Mouse (Mus musculus): ENCODE measurements around the gene Ric8b.

Gene Ric8b

DNA sequence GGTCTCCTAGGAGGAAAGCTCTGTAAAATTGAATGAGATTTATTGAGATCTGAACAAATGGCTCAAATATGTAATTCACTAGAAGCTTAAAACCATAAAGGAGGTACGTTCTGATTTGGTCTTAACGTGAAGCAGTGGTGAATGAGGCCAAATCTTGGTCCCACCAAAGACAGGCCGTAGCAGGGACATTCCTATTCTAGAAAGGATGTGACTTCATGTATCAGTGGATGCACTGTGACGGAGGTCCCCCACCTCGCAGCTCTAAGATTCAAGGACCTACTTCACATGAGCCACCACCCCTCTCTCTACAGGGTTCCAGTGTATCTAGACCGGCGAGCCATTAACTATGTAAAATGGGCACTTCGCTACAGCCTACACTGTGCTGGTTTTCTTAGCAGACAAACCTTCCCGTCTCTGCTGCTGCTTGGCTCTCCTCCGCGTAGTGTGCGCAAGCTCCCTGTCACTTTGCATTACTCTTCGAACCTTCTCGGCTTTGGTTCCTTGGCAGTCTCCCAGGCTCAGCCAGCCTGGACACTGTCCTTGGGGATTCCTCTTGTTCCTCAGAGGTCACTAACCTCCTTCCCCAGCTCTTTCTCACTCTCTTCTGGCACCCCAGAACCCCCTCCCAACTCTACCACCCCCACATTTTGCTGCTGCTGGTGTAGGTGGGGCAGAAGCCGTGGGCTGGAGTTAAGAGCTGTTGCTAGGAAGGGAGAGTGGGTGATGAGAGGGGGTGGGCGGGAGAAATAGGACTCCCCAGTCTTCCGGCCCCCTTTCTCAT is 8.2 kb upstream of the Ric8b start:
- DNase-seq (ENCODE audit: low spot score) = no peak

DNA sequence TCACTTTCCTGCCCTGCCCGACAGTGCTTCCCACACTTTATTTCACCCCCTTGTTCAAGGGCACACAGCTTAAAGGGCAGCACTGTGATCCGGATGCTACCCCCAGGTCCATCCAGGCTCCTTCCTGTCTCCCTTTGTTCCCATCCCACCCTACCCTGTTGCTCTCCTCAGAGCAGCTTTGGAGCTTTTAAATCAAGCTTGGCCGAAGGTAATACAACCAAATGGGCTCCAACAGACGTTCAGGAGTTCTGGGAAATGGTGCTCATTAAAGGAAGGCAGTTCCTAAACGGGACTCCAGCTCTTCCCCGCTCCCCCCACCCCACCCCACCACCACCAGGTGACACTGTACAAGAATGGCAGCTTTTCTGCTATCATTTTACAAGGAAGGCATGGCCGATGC is 7.2 kb upstream of the Ric8b start:
- DNase-seq (ENCODE audit: low spot score) = no peak

DNA sequence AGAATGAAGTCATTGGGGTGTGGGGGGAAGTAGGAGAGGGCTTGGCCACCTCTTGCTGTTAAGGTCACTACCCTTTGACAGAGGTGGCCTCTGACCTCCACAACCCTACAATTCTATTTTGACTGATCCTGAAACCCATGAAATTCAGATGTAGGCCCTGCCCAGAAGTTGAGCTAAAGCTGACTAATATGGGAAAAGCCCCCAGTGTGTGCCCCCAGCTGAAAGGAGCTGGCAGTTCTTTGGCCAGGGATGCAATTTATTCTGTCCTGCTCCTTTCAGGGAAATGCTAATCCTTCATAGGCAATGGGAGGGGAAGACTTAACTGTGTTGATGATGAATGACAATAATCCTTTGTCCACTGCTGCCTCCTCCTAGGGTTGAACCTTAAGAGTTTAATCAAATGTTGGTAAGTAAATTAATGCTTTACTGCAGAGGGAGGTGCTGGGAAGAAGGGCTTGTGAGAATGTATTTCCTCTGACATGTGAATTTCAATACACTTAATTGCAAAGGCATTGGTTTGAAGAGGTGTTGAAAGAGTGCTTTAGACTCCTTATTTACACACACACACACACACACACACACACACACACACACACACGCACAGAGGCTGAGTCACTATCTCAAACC is 6.5 kb upstream of the Ric8b start:
- no peak for DNase-seq (ENCODE audit: low spot score)

DNA sequence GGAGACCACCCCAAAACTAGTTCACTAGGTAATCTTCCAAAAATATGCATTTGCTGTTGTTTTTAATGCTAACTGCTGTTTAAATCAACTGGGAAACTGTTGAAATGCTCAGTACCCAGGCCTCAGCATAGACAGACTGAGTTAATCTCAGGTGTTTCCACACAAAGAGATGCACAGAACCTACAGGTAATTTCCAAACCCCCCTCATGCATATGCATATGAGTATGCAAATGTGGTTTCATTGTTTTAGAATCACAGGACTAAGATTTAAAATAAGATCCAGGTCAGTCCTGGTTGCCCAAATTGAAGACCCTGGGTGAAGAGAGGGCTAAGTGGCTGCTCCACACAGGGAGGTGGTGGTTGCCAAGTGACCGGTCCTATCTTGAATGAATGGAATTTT is 4.3 kb upstream of the Ric8b start:
- DNase-seq (ENCODE audit: low spot score) = no peak

DNA sequence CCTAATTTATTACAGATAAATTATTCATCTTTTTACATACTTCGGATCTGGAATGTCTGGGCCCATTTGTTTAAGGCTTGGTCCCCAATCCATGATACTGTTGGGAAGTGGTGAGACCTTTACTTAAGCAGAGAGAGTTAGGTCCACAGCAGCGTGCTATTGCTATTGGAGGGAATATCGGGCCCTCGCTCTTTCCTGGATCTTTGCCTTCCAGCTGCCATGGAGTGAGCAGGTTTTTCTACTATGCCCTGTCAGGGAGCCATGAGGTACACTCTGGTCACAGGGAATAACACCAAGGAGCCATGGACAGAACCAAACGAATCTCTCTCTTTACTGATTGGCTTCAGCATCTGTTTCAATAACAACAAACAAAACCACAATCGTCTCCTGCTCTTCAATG is 1.9 kb upstream of the Ric8b start:
- no peak for DNase-seq (ENCODE audit: low spot score)

DNA sequence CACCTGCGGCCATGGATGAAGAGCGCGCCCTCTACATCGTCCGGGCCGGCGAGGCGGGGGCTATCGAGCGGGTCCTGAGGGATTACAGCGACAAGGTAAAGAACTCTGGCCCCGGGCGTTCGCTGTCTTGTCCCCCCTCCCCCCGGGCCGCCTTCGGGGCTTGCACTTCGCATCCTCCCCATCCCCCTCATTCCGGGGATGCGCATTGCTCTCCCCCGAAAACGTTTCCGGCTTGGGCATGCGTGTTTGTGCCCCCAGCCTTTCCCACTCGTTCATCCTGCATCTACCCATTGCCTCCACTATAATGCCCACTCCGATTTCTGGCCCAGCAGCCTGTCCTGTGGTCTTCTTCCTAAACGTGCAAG is 297 bp downstream of the Ric8b start:
- no peak for DNase-seq (ENCODE audit: low spot score)

DNA sequence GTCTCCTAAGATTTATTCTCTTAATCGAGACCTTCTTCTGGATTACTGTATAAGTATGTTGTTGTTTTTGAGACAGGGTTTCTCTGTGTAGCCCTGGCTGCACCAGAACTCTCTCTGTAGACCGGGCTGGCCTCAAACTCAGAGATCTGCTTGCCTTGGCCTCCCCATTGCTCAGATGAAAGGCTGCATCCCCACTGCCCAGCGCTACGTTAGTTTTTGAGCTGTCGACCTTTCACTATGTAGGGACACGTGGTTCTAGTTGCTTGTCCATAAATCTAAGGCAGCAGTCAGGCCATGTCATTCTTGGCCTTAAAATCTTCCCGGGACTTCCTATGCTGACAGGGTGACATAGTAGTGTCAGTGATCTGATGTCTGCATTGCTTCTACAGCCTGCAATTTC is 8.9 kb downstream of the Ric8b start:
- no peak for DNase-seq (ENCODE audit: low spot score)

DNA sequence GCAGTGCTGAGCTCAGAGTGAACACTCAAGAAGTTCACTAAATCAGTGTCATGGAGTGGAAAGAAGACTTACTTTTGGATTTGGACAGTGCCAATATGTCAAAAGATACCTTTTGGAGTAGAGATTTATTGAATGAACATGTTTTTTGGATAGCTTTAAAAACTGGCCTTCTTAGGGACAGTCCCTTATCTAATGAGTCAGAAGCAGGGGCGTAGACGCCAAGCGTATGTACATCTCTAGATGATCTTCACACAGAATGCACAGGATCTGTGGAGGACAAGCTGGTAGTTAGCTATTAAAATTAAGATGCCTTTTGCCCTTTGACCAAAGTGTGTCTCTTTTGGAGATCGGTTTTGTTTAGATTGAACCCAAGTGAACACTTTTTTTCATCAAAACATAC is 9.5 kb downstream of the Ric8b start:
- no peak for DNase-seq (ENCODE audit: low spot score)

DNA sequence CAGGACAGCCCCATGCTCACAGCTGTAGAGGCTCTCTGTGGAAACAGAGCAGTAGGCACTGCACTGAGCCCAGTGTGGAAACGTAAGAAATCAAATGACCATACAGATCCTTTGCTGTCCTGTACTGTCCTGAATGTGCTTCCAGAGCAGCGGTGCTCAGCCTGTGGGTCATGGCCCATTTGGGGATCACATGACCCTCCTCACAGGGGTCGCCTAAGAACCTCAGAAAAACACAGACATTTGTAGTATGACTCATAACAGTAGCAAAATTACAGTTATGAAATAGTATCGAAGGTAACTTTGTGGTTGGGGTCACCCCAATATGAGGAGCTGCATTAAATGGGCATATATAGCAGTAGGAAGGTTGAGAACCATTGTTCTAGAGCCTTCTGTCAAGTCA is 11.0 kb downstream of the Ric8b start:
- no peak for DNase-seq (ENCODE audit: low spot score)

DNA sequence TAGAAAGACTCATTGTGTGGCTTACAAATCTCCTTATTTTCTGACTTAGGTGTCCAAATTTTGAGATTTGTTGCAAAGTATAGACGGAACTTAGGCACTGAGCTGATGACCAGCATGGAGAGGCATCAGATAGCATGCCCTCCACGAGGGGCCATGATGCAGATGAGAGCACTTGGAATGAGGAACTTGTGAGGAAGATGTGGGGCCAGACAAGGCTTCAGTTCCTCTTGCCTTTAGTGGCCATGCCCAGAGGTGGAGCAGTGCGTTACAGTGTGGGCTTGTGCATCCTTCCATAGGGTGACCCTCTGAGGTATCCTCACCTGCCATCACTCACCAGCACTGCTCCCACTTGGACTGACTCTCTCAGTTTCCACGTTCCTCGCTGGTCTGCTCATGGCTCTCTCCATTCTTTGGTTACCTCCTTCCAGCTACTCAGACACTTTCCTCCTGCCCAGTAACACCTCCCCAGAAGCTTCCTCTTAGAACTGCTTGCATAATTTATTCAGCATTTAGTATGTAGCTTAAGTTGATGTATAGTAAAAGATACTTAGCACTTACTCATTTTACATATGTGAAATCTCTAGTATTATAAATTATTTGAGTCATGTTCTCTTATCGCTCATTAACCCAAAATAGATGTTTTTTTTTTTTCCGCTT is 18.3 kb downstream of the Ric8b start:
- DNase-seq (ENCODE audit: low spot score) = no peak

DNA sequence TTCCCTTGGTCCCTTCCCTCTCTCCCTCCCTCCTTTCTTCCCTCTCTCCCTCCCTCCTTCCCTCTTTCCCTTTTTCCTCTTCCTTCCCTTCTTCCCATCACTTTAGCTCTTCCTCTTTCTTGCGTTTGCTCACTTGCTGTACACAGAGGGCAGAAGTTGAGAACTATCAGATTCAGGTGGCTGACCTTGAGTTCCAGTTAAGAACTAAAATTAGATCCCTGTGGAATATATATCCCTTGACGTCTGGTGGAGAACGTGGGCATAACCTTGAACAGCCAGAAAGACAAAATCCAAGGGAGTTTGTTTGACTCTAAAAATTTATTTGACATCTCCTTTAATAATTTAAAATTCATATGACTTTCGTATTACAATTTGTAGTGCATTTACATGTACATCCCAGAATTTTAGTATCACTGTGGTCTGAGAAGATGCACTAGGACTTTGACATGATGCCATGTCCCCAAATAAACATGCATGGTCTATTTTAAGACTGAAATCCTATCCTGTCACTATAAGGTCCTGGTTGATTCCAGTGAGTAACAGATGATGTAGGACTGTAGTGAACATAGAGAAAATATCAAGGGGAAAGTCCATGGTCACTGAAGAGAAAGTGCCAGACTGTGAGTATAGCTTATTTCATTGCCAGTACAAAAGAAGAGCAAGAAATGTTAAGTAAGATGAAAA is 19.6 kb downstream of the Ric8b start:
- no peak for DNase-seq (ENCODE audit: low spot score)

DNA sequence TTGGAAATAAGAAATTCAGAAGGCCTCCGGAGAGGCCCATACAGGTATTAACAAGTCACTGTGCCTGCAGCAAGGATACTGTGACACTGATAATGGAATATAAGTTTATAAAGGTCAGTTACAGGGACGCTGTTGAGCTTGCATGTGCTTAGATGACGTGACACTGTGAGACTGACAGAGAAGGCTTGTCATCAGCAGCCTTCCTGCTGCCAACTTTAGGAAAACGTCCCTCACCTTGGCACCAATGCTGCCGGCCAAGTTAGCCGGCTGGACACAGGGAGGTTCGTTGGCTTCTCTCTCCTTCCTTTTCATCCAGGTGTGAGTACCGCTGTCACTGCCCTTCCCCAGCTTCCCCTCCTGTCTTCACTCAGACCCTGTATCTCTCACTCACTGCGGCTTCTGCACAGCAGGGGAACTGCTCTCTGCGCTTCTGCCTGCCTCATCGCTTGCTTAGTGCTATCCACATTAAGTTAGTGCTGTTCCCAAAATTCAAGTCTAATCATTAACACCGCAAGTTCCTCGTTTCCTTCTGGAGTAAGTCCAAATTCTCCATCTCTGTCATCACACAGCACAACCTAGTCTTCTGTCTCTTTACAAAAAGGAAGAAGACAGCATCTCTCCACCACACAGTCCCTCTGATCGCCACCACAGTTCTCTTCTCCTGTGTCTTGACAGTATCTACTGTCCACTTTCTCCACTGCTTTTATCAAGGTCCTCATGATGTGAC is 20.8 kb downstream of the Ric8b start:
- DNase-seq (ENCODE audit: low spot score) = no peak

DNA sequence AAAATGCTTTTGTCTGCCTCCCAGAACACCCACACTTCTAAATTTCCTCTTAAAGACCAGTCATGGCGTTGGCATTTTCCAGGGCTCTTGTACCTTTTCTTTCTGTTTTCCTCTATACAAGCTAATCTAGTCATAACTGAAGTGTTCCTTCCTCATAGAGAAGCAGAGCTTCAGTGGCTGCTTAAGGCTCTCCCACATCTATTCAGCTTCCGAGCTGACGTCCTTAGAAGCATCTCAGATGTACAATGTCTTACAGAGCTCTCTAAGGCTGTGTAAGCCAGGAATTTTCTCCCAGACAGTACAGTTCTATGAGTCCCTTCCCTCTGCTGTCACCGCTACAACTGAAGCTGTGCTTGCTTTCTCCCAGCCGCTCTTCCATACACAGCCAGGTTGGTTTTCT is 21.5 kb downstream of the Ric8b start:
- DNase-seq (ENCODE audit: low spot score) = no peak

DNA sequence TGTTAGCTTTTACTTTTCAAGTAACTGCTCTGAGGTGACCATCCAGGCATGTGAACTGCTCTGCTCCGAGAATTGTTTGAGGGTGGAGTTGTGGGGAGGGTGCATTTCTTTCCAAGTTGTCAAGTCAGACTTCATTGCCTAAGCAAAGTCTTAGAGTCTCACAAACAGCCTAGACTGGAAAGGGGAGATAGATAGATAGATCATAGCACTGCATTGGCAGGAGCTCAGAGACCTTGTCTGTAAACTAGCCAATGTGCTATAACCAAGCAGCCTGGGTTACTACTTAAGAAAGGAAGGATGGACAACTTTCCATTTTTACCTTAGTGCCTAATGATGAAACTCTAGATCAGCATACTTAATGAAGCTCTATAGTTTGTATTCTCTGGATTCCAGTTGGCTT is 22.9 kb downstream of the Ric8b start:
- DNase-seq (ENCODE audit: low spot score) = no peak

DNA sequence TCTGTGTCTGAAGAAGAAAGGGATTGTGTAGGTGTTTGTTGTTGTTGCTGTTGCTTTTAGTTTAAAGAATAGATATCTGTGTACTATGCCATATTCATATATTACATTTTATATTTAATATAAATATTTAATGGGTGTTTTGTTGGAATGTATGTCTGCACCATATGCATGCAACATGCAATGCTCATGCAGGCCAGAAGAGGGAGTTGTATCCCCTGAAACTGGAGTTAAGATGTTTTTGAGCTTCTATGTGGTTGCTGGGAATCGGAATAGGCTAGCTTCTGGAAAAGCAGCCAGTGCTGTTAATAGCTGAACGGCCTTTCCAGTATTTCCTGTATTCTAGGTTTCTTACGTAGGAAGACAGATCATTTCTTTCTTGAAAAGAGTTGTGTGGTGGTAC is 28.3 kb downstream of the Ric8b start:
- DNase-seq (ENCODE audit: low spot score) = no peak

DNA sequence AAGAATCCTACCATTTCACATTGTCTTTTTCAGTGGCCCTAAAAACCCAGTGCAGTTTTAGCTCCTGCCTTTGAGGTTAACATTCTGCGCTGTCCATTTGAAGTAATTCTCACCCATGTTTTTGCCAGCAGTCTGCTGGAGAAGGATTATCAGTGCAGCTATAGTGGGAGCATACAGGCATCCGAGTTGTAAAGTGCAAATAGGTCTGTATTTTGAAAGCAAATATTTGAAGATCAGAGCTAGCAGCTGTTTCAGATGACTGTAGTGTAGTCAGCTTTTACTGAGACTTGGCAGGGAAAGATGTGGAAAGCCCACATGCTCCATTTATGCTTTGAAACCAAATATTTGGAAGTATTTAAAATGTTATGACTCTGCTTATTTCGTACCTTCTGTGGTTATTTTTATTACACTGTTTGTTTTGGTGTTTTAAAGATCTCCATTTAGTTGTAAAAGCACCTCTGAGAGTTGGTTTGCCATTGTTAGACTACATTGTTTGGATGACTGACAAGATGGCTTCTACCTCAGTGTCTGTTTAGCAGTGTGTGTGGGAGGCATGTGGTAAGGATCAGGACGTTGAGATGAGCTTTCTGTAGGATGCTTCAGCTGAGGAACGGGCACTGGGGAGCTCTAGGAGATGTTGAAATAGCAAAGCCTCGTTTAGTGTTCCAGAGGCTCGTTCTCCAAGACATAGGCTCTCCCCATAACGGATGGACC is 31.7 kb downstream of the Ric8b start:
- no peak for DNase-seq (ENCODE audit: low spot score)

DNA sequence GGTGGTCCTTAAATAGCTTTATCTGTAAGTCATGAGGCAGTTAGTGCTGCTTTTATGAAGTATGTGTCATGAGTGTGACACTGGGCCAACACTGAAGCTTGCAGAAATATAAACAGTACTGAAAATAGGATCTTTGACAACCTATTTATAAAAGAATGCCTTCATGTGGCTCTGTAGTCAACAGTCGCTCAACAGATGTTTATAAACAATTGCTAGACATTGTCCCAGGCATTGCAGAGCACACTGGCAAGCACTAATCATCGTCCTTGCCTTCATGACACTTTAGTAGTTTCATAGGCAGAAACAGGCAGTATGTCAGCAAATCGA is 32.2 kb downstream of the Ric8b start:
- DNase-seq (ENCODE audit: low spot score) = no peak

DNA sequence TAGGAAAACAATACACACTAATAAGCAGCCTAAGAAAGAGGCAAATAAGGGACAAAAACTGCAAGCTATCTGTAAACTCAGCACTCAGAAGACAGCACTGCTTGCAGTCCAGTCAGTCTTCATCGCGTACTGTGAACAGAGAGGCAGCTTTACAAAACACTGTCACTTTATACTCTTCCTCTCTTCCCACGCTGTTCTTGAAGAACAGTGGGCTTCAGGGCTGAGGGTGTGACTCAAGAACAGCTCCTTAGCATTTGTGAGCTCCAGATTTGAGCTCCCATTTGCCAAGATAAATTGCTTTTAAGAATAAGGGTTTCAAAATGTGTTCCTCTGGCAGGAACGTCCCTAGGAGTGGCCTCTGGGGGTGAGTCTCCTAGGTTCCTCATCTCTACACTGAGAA is 33.0 kb downstream of the Ric8b start:
- no peak for DNase-seq (ENCODE audit: low spot score)

DNA sequence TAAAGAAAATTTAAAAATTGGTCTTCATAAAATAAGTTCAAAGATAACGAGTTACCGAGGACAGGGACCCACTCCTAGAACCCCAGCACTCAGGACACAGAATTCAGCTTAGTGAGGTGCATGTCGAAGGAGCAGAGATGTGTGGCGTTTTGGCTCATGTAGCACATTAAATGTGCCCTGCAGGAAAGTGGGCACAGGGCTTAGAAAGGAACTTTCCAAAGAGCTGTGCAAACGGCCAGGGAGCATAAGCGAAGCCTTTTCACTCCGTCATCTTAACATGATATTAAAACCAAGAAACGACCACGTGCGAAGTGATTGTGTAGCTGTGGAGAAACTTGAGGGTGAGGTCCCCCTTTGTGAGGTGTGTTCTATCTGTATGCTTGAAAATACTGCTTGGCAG is 36.8 kb downstream of the Ric8b start:
- no peak for DNase-seq (ENCODE audit: low spot score)

DNA sequence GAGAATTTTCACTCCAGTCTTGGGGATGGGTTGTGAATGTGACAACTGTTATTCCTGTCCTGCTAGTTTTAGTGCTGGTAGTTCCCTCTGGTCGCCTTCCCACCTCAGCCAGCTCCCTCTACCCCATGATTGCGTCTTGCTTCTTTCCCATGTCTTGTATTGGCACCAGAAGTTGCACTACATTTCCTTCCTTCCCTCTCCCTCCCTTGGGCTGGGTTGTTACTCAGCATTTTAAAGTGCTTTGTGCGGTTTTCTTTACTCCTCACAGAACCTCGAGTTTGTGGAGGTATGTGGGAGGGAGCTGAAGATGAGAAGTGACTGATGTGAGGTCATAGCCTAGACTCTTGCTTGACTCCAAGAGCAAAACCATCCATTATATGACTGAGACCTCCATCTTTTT is 38.8 kb downstream of the Ric8b start:
- DNase-seq (ENCODE audit: low spot score) = no peak

DNA sequence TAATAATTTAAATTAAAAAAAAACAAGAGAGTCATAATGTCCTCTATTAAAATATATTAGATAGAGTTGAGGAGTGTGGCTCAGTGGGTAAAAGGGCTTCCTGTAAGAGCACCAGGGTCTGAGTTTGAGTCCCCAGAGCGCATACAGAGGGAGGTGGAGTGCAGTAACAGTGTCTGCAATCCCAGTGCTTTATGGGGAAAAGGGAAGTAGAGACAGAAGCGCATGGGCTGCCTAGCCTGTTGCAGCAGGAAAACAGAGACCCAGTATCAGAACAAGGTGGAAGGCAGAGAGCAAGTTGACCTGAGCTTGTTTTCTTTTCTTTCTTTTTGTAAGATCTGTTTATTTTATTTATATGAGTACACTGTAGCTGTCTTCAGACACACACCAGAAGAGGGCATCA is 41.2 kb downstream of the Ric8b start:
- no peak for DNase-seq (ENCODE audit: low spot score)

DNA sequence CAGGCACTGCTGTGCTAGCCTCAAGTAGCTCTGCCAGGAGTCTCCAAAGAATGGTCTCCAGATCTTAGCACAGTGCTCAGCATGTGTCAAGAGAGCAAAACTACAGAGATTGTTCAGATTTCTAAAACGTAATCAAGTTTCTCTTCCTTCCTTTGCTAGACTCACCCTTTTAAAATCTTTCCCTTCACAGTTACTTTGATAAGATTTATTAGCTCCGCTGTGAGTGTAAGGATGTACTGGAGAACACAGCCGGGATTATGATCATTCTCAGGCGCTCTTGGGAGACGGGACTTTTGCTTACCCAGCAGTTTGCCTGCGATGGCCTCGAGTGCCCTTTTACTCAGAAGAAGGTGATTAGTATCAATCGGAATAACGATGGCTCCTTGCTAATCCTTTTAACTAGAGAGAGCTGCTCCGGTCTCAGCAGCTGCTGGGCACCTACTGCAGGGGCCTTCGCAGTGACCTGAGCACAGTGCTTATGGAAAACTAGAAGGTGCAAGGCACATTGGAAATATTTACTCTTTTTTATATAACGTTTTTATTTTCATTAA is 43.0 kb downstream of the Ric8b start:
- DNase-seq (ENCODE audit: low spot score) = no peak

Data from T-cell, adult 2 months (primary cell).